Mouse (Mus musculus) forebrain, embryonic 14.5 days (tissue): ENCODE results near the gene Riox1. TPM values are rescaled to one million over a fixed set of nuclear protein-coding genes. Genes with fewer than 3 reads are reported as not detected.

Source experiments
- ATAC-seq: fragments of 200-750 bp; cut with Nextera tagmentation; 2 replicates; pipeline ENCODE4 v1.8.0; 2017; ENCODE audit warnings: mild to moderate bottlenecking, moderate library complexity
- DNase-seq: peaks from one replicate; pipeline ENCODE4 v3.0.0-alpha.2; 2015; ENCODE audit warnings: low spot score
- H3K27ac ChIP-seq: fragments of 300-500 bp; sonication (generic); 2 replicates; pipeline ENCODE4 v1.5.1; 2014; ENCODE audit warnings: low read depth, mild to moderate bottlenecking, control low read depth, low read length, moderate library complexity
- H3K27me3 ChIP-seq: fragments of 300-500 bp; sonication (generic); replicated peaks from 2 replicates; pipeline ENCODE4 v1.6.1; 2014; ENCODE audit warnings: low read length, control low read depth, mixed read lengths; ENCODE audit not compliant: control insufficient read depth, insufficient read depth
- H3K36me3 ChIP-seq: fragments of 300-500 bp; sonication (generic); 2 replicates; pipeline ENCODE4 v1.6.1; 2014; ENCODE audit warnings: low read length, control low read depth; ENCODE audit not compliant: control insufficient read depth, insufficient read depth
- H3K4me1 ChIP-seq: fragments of 300-500 bp; sonication (generic); 2 replicates; pipeline ENCODE4 v1.6.1; 2014; ENCODE audit warnings: antibody characterized with exemption, low read length, control low read depth; ENCODE audit not compliant: control insufficient read depth, insufficient read depth
- H3K4me2 ChIP-seq: fragments of 300-500 bp; sonication (generic); 2 replicates; pipeline ENCODE4 v1.6.1; 2014; ENCODE audit warnings: mild to moderate bottlenecking, control low read depth, low read length
- H3K4me3 ChIP-seq: fragments of 300-500 bp; sonication (generic); 2 replicates; pipeline ENCODE4 v1.5.1; 2014; ENCODE audit warnings: low read depth, low read length, control low read depth
- H3K9ac ChIP-seq: fragments of 300-500 bp; sonication (generic); 2 replicates; pipeline ENCODE4 v1.6.1; 2014; ENCODE audit warnings: mild to moderate bottlenecking, low read length, control low read depth, moderate library complexity
- H3K9me3 ChIP-seq: fragments of 300-500 bp; sonication (generic); replicated peaks from 2 replicates; pipeline ENCODE4 v1.6.1; 2016; ENCODE audit warnings: low read length, control low read depth, mixed read lengths; ENCODE audit not compliant: control insufficient read depth
- WGBS: fragments of 180-500 bp; shearing (Covaris S2); extraction: QIAGEN DNeasy Blood & Tissue Kit; methylation state at CpG from one replicate; pipeline ENCODE4 v1.1.7; 2014; 5-methylcytosine and 5-hydroxymethylcytosine counted together
- polyA plus RNA-seq: library from polyadenylated mRNA; unstranded; fragments of >200 nt; fragmentation: Nextera tagmentation; extraction: Ambion mirVana; gene quantifications from 2 replicates; pipeline ENCODE4 v1.2.1, GENCODE M21; 2014

The Riox1 gene
- polyA plus RNA-seq, 1 experiment from 2014 or later, result 8.7 TPM

DNA sequence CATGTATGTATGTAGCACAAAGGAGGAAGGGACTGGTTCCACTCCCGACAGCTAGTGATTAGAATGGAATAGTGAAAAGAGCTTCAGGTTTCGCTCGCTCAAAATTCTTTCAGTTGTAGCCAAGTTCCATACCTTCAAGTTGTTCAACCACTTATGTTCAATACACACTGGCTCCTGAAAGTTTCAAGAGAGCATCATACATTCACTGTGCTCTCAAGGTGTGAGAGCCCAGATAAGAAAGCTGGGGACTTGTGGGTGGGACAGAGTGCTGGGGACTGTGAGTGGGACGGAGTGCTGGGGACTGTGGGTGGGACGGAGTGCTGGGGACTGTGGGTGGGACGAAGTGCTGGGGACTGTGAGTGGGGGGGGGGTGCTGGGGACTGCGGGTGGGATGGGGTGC, 14.8 kb downstream of the Riox1 start:
- Histone ChIP-seq H3K36me3 (no peaks in the 10 kb centered on the region), H3K27ac (no peak overlapping the region), H3K9me3 (no peaks in the 10 kb centered on the region), H3K4me1 (no peaks in the 10 kb centered on the region), H3K4me2 (no peak overlapping the region), H3K9ac (no peak overlapping the region), H3K4me3 (no peak overlapping the region), H3K27me3 (no peaks in the 10 kb centered on the region)
- no peak for DNase-seq
- WGBS, result 92% methylated on average over 7 of the region's 7 CpGs
- no peak for ATAC-seq

DNA sequence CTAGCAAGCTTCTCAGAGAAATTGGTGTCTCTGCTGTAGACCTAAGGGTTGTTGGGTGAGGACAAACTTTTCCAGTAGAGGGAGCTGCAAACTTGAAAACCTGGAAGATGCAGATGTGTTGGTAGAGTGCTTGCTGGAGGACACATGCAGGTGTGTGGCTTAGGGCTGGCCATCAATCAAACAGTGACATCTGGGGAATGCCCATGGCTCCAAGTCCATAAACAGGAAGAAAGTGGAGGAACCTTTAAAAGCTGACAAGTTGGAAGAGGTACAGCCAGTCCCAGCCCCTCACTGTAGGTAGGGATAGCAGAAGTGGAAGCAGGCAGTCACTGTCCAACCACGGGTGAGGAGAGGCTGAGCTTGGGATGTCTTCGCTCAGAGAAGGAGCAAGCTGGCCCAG, 21.7 kb downstream of the Riox1 start:
- no peaks in the 10 kb centered on the region for H3K9me3 ChIP-seq
- no peak overlapping the region for H3K27ac ChIP-seq
- H3K27me3 ChIP-seq, result no peaks in the 10 kb centered on the region
- H3K4me1 ChIP-seq, result no peaks in the 10 kb centered on the region
- H3K4me2 ChIP-seq, result no peak overlapping the region
- ATAC-seq (no peak), DNase-seq (peak; percentile 52)
- H3K36me3 ChIP-seq, result no peaks in the 10 kb centered on the region
- 88% methylated on average over 2 of the region's 2 CpGs for WGBS
- no peak overlapping the region for H3K9ac ChIP-seq
- H3K4me3 ChIP-seq, result no peak overlapping the region

DNA sequence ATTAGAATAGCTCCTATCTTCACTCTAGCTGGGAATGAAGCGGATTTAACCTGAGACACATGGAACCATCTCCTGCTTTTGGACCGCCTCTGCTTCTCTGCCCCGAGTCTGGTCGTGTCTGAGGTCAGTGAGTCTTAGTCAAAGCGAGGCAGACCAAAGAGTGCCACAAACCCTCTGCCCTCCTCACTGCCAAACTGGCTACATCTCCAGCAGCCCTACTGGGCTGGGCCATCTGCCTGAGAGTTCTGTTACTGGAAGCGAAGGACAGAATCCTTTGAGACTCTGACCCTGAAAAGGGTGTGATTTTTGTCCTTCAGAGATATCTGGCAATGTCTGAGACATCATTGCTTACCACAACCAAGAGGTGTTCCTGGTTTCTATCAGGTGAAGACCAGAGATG, 28.5 kb downstream of the Riox1 start:
- Histone ChIP-seq H3K4me2 (no peak overlapping the region), H3K9ac (no peak overlapping the region), H3K4me3 (no peak overlapping the region), H3K9me3 (no peaks in the 10 kb centered on the region), H3K27me3 (no peaks in the 10 kb centered on the region), H3K4me1 (no peaks in the 10 kb centered on the region), H3K36me3 (no peaks in the 10 kb centered on the region), H3K27ac (no peak overlapping the region)
- DNase-seq (no peak), ATAC-seq (no peak)
- WGBS, result 87% methylated on average over 6 of the region's 6 CpGs

DNA sequence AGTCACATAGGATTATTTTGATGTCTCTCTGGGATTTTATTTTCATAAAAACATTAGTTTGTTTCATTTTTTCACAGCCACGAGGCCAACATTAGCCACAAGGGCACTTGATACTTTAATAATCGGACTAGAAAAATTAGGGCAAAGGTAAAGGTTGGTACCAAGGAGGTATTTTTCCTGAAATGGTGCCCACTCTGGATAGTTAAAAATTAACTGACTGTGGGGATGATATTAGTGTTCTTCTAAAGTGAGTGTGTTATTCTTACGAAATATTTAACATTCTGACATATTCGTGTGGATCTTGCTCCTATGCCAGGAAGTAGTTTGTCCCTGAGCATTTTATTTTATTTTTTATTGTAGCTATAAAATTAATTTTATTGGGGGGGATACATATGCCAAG, 31.2 kb downstream of the Riox1 start:
- no peak overlapping the region for H3K4me2 ChIP-seq
- no peaks in the 10 kb centered on the region for H3K9me3 ChIP-seq
- no peaks in the 10 kb centered on the region for H3K4me1 ChIP-seq
- no peak for ATAC-seq
- H3K36me3 ChIP-seq, result no peaks in the 10 kb centered on the region
- no peak overlapping the region for H3K4me3 ChIP-seq
- 92% methylated on average over 4 of the region's 4 CpGs for WGBS
- no peaks in the 10 kb centered on the region for H3K27me3 ChIP-seq
- H3K27ac ChIP-seq, result no peak overlapping the region
- DNase-seq, result no peak
- H3K9ac ChIP-seq, result no peak overlapping the region

DNA sequence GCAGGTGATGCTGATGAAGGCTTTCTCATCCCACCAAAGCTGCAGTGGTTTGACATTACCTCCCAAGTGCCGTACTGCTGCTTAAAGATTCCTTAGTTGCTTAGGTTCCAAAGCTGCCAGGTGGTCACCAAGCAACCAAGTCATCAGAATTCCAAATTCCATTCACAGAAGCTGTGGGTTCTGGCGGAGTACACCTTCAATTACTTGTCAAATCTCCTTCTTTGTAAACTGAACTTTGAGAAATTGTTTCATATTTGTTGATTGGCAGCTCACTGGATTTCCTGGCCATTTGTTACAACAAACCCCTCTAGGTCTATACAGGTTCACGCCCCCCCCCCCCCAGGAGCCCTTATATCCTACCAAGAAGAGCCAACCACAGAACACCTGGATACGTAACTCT, 34.3 kb downstream of the Riox1 start, which contains the start of gene Heatr4:
Heatr4 (minus strand) TSS at position 101 of the 400 bp plus-strand sequence.
- no peaks in the 10 kb centered on the region for H3K36me3 ChIP-seq
- no peak for ATAC-seq
- H3K4me2 ChIP-seq, result no peak within 1 kb of the TSS
- H3K27ac ChIP-seq, result no peak within 1 kb of the TSS
- H3K4me3 ChIP-seq, result no peak within 1 kb of the TSS
- H3K27me3 ChIP-seq, result no peaks in the 10 kb centered on the region
- no peak within 1 kb of the TSS for H3K9ac ChIP-seq
- no peak for DNase-seq
- no peaks in the 10 kb centered on the region for H3K9me3 ChIP-seq
- 65% methylated on average over 4 of the region's 4 CpGs for WGBS
- no peaks in the 10 kb centered on the region for H3K4me1 ChIP-seq

DNA sequence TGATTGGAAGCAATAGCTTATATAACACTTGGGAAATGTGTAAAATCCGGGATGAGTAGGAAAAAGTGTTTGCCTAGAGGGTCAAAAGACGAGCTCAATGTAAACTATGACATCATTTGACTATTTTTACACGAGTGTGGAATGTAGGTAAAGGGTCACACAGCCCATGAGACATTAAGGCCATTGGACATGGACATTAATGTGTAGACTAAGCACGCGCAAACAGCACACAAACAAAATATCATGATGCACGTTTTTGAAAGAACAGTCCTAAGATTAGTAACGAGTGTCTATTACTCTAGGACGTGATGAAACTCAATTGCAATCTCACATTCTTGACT, 36.8 kb downstream of the Riox1 start:
- WGBS, result 31% methylated on average over 8 of the region's 8 CpGs
- H3K9ac ChIP-seq, result peak overlapping the region; percentile 76; the same call in 1 of the 2 replicates
- no peaks in the 10 kb centered on the region for H3K9me3 ChIP-seq
- 0 out of 2 replicates have a peak, but pooled peaks have one; percentile 7 for ATAC-seq
- peak overlapping the region; percentile 86 for H3K27ac ChIP-seq
- peak overlapping the region; percentile 55 for H3K4me2 ChIP-seq
- no peaks in the 10 kb centered on the region for H3K36me3 ChIP-seq
- no peak for DNase-seq
- no peaks in the 10 kb centered on the region for H3K27me3 ChIP-seq
- peak overlapping the region; percentile 55 for H3K4me3 ChIP-seq
- H3K4me1 ChIP-seq, result no peaks in the 10 kb centered on the region

DNA sequence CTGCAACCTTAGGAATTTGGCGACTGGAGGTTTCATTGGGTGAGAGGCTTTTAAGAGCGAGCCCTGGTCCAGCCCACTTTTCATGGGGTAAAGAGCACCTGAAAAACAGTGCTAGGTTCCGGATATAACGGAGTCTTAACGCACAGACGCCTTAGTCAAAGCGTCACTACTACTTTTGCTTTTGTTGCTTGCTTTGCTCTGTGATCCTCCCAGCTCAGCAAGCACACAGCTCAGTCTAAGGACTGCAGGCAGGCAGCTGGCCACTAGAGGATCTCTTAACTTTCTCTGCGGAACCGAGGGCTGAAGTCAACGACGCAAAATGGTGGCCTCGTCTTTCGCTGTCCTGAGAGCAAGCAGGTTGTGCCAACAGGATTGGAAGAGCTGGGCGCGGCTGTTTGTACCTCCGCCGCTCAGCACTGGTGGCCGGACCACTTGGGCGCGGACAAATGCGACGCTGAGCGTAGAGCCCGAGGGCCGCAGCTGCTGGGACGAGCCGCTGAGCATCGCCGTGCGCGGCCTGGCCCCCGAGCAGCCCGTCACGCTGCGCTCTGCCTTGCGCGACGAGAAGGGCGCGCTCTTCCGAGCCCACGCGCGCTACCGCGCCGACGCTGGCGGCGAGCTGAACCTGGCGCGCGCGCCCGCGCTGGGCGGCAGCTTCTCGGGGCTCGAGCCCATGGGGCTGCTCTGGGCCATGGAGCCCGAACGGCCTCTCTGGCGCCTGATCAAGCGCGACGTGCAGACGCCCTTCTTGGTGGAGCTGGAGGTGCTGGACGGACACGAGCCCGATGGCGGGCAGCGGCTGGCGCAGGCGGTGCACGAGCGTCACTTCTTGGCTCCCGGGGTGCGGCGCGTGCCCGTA, 37.4 kb downstream of the Riox1 start, which contains the start of gene Acot2:
Acot2 (plus strand) TSS at position 279 of the 859 bp plus-strand sequence.
- peak; percentile 92 for ATAC-seq
- Histone ChIP-seq H3K4me1 (no peaks in the 10 kb centered on the region), H3K4me2 (peak within 1 kb of the TSS; percentile 55), H3K9ac (peak within 1 kb of the TSS; percentile 76), H3K27me3 (no peaks in the 10 kb centered on the region), H3K9me3 (no peaks in the 10 kb centered on the region), H3K4me3 (peak within 1 kb of the TSS; percentile 55), H3K27ac (peak within 1 kb of the TSS; percentile 86), H3K36me3 (no peaks in the 10 kb centered on the region)
- under 1% methylated on average over 79 of the region's 80 CpGs for WGBS
- DNase-seq, result peak; percentile 91

DNA sequence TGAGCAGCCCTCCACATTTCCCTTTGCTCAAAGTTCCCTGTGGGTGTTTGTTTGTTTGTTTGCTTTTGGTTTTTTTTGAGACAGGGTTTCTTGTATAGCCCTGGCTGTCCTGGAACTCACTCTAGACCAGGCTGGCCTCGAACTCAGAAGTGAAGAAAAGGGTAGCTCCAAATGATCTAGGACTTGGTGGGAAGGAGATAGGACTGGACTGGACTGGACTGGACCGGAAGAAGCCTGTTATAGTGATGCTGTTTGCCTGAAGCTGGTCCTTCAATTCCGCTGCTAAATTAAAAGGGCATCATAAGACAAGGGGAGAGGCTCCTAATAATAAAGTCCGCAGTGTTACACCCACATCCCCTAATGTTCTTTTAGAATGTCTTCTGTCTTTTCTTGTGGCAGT, 38.1 kb downstream of the Riox1 start:
- peak; percentile 6; the same call in 1 of the 2 replicates for ATAC-seq
- no peak for DNase-seq
- WGBS, result 71% methylated on average over 4 of the region's 4 CpGs

DNA sequence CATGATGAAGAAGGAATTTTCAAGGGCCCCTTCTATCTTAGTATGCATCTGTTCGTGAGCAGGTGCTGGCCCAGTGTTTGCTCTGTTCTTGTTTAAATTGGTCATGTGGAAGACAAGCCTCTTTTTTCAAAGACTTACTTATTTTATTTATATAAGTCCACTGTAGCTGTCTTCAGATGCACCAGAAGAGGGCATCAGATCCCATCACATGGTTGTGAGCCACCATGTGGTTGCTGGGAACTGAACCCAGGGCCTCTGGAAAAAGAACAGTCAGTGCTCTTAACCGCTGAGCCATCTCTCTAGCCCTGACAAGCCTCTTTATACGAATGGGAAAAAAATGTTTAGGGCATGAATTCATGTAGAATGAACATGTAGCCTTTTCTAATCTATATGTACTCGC, 39.0 kb downstream of the Riox1 start:
- Histone ChIP-seq H3K4me1 (no peaks in the 10 kb centered on the region), H3K9me3 (no peaks in the 10 kb centered on the region), H3K9ac (no peak overlapping the region), H3K27me3 (no peaks in the 10 kb centered on the region), H3K4me2 (no peak overlapping the region), H3K27ac (no peak overlapping the region), H3K4me3 (no peak overlapping the region), H3K36me3 (0 out of 2 replicates have a peak, but pooled peaks cover 4% of the 10 kb centered on the region)
- ATAC-seq, result no peak
- 96% methylated on average over 4 of the region's 4 CpGs for WGBS
- no peak for DNase-seq

More for the DNA sequence above, 38.1 kb downstream of the Riox1 start:
- Histone ChIP-seq H3K27me3 (no peaks in the 10 kb centered on the region), H3K4me1 (no peaks in the 10 kb centered on the region), H3K9me3 (no peaks in the 10 kb centered on the region), H3K36me3 (0 out of 2 replicates have a peak, but pooled peaks cover 4% of the 10 kb centered on the region), H3K4me2 (peak overlapping the region; percentile 55), H3K9ac (peak overlapping the region; percentile 76), H3K4me3 (peak overlapping the region; percentile 55), H3K27ac (0 out of 2 replicates have a peak overlapping the region, but pooled peaks have one; percentile 86)
